Mouse (Mus musculus): Measurements from ENCODE around the gene A4gnt.

Gene A4gnt

DNA sequence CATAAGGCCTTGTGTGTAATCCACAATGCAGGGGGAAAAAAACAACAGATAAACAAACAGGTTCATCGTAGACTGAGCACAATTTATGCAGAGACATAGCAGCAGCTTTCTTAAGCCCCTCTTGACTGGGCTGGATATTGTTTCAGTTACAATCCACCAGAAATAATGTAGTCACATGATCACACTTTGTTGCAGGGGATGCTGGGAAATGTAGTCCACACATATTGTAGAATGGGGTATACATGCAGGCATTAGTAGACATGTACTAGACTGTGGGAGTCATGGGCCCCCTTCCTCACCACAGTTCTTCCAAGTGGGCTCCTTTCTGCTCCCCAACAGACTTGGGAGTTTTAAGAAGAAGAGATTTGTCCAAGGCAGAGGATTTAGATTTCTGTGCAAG lies 24.5 kb downstream of the A4gnt start:
- no peak for DNase-seq (ENCODE audit: low spot score)

GRCm38 (mm10) chr9:99637227-99637626 lies 24.9 kb downstream of the A4gnt start:
- DNase-seq (ENCODE audit: low spot score): no peak

DNA sequence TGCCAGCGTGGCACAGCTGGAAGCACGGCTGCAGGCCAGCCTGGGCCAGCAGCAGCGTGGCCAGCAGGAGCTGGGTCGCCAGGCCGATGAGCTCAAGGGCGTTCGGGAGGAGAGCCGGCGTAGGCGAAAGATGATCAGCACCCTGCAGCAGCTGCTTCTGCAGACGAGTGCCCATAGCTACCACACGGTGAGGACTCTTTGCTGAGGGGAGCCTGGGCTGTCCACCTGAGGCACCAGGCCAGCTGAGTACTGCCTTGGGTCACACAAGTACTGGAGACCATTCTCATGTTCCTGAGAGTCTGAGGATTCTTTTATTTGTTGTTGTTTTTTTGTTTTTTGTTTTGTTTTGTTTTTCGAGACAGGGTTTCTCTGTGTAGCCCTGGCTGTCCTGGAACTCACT lies 25.4 kb downstream of the A4gnt start:
- no peak for DNase-seq (ENCODE audit: low spot score)

DNA sequence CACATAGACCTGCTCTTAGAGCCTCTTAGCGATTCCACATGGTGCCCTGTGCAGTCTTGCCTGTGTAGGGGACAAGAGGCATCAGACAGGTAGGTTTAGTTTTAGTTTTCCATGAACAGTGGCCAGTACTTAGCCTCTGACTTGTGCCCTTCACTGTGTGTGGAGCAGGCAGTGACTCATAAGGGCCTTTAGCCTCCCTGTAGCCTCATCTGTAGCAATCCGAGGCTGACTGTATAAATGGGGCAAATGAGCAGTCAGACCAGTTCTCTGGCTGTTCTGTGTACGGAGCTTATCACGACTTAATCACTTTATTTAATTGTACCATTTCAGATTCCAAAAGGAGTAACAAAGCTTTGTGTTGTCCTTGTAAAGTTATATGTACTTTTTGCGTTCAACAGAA lies 27.7 kb downstream of the A4gnt start:
- no peak for DNase-seq (ENCODE audit: low spot score)

GRCm38 (mm10) chr9:99645416-99645815 lies 33.1 kb downstream of the A4gnt start:
- no peak for DNase-seq (ENCODE audit: low spot score)

DNA sequence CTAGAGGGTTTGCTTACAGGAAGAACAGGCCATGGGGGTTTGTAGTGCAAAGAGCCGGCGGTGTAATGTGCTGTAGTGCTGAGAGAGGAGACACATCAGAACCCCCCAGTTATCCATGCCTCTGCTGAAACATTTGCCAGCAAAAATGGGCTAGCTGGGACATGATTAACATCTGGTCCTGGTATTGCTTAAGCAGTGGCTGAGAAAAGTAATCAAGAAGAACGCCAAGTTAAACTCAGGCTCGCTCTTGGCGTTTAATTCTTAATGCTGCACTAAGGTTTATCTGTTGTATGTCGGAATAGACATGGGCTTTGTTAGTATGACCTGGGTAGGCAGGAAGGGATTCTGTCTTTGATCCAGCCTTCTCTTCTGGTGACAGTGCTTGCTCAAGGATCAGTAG lies 33.8 kb downstream of the A4gnt start:
- no peak for DNase-seq (ENCODE audit: low spot score)

- no peak for DNase-seq (ENCODE audit: low spot score)
Observed at GRCm38 (mm10) chr9:99660756-99661155, 48.5 kb downstream of the A4gnt start.

DNA sequence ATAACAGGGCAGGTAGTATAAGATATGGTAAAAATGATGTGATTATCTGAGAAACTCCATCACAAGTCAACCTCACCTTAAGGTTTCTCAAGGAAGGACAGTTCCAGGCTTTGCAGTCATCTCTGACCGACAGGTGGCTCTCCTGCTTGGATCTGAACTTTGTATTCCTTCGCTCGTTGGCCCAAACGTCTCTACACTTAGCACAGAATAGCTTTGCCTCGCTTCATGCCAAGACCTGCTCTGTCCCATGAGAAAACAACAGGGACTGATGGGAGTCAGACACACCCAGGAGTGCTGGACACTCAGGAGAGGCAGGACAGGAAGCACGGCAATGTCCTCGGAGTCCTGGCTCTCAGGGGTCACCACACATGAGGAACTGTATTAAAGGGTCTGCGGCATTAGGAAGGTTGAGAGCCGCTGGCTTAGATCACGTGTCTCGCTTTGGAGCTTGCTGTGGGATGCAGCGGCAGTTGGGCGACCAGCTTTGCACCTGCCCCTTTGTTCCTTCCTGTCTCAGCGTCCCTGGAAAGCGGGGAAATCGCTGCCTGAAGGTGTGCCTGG lies 49.4 kb downstream of the A4gnt start:
- DNase-seq (ENCODE audit: low spot score): no peak

- peak; percentile 72 for DNase-seq (ENCODE audit: low spot score)
Observed at GRCm38 (mm10) chr9:99662406-99662805, 50.1 kb downstream of the A4gnt start.

DNA sequence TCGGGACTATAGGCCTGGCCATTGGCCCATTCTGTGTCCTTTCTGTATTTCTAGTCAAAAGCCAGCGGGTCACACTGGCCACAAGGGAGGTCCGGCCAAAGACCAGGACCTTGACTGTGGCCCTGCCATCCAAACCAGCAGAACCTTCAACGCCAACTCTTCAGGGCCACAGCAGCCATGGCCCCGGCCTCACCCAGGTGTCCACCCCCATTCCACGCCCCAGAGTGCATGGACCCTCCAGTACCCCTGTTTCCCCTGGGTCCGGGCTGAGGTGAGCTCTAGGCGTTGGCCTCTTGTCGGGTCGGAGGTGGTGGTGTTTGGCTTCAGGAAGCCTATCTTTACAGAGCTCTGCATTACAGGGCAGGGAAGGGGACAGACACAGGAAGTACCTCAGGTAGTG lies 50.6 kb downstream of the A4gnt start:
- DNase-seq (ENCODE audit: low spot score): no peak

GRCm38 (mm10) chr9:99667596-99667995 lies 55.3 kb downstream of the A4gnt start:
- peak; percentile 53 for DNase-seq (ENCODE audit: low spot score)

GRCm38 (mm10) chr9:99671603-99672002 lies 59.3 kb downstream of the A4gnt start:
- DNase-seq (ENCODE audit: low spot score): no peak
